Mouse (Mus musculus) brain, embryonic 18.5 days (tissue): ENCODE results near the gene Gpr62.
A peak's percentile ranks its signal among the peaks of the same experiment; 100 is the strongest.
"Not testable (repeated sequence)": the region's sequence is repeated elsewhere in the genome, so short reads cannot be mapped to it uniquely, and the experiment has no call there.

Source experiments
- DNase-seq: peaks from one replicate; pipeline ENCODE4 v3.0.0-alpha.2; 2012; ENCODE audit warnings: low read depth, low spot score

Gpr62 gene

GRCm38 (mm10) chr9:106465571-106466200 is at the start of gene Gpr62:
Gene Gpr62 (minus strand): TSS chr9:106465938.
- DNase-seq, result no peak

GRCm38 (mm10) chr9:106514273-106514672 is 48.5 kb upstream of the Gpr62 start, which contains the start of gene Iqcf5:
Gene Iqcf5 (plus strand): TSS chr9:106514573.
- no peak for DNase-seq

- no peak for DNase-seq
Observed at GRCm38 (mm10) chr9:106513566-106513965, 47.8 kb upstream of the Gpr62 start.

- DNase-seq, result peak; percentile 42
Observed at GRCm38 (mm10) chr9:106512729-106513450, 47.2 kb upstream of the Gpr62 start.

GRCm38 (mm10) chr9:106509356-106509755 is 43.6 kb upstream of the Gpr62 start:
- peak; percentile 8 for DNase-seq

GRCm38 (mm10) chr9:106504246-106504645 is 38.5 kb upstream of the Gpr62 start:
- no peak for DNase-seq

- DNase-seq, result no peak
Observed at GRCm38 (mm10) chr9:106501846-106502245, 36.1 kb upstream of the Gpr62 start.

GRCm38 (mm10) chr9:106499667-106500066 is 33.9 kb upstream of the Gpr62 start, which contains the start of gene Iqcf1:
Gene Iqcf1 (plus strand): TSS chr9:106499967.
- no peak for DNase-seq

GRCm38 (mm10) chr9:106487602-106488001 is 21.9 kb upstream of the Gpr62 start:
- DNase-seq, result not testable (repeated sequence)

GRCm38 (mm10) chr9:106485076-106485475 is 19.3 kb upstream of the Gpr62 start:
- DNase-seq, result no peak

GRCm38 (mm10) chr9:106483606-106484005 is 17.9 kb upstream of the Gpr62 start:
- DNase-seq, result no peak

- no peak for DNase-seq
Observed at GRCm38 (mm10) chr9:106483136-106483535, 17.4 kb upstream of the Gpr62 start.

GRCm38 (mm10) chr9:106482578-106483115 is 16.9 kb upstream of the Gpr62 start:
- no peak for DNase-seq

- no peak for DNase-seq
Observed at GRCm38 (mm10) chr9:106481676-106482075, 15.9 kb upstream of the Gpr62 start.

GRCm38 (mm10) chr9:106481075-106481474 is 15.3 kb upstream of the Gpr62 start:
- DNase-seq, result no peak

- no peak for DNase-seq
Observed at GRCm38 (mm10) chr9:106480541-106480940, 14.8 kb upstream of the Gpr62 start.

GRCm38 (mm10) chr9:106478101-106478500 is 12.4 kb upstream of the Gpr62 start:
- DNase-seq, result no peak

GRCm38 (mm10) chr9:106477649-106478048 is 11.9 kb upstream of the Gpr62 start:
- DNase-seq, result no peak

GRCm38 (mm10) chr9:106476924-106477484 is 11.3 kb upstream of the Gpr62 start, which contains the start of gene Parp3:
Gene Parp3 (minus strand): TSS chr9:106476949.
- DNase-seq, result peak; percentile 100

GRCm38 (mm10) chr9:106476002-106476923 is 10.5 kb upstream of the Gpr62 start:
- DNase-seq, result no peak

- no peak for DNase-seq
Observed at GRCm38 (mm10) chr9:106475663-106476001, 9.9 kb upstream of the Gpr62 start, which contains the start of gene Rrp9. Gene Rrp9 (plus strand): TSS chr9:106475963.
